Mouse (Mus musculus): Measurements from ENCODE around the gene Psma6.
"Not testable (repeated sequence)": the region's sequence is repeated elsewhere in the genome, so short reads cannot be mapped to it uniquely, and the experiment has no call there.

Gene Psma6

GRCm38 (mm10) chr12:55392733-55393577, 8.9 kb downstream of the Psma6 start:
- in situ Hi-C loops (cut with MseI, MboI): no loop called here

- in situ Hi-C loops (cut with MseI, MboI): not testable (repeated sequence)
Measured at GRCm38 (mm10) chr12:55395601-55396000, 11.6 kb downstream of the Psma6 start.

GRCm38 (mm10) chr12:55396536-55396935, 12.5 kb downstream of the Psma6 start:
- in situ Hi-C loops (cut with MseI, MboI): no loop called here

- in situ Hi-C loops (cut with MseI, MboI): no loop called here
Measured at GRCm38 (mm10) chr12:55397544-55398239, 13.7 kb downstream of the Psma6 start.

- in situ Hi-C loops (cut with MseI, MboI): no loop called here
Measured at GRCm38 (mm10) chr12:55398240-55399127, 14.5 kb downstream of the Psma6 start.

GRCm38 (mm10) chr12:55399128-55399677, 15.2 kb downstream of the Psma6 start:
- in situ Hi-C loops (cut with MseI, MboI): no loop called here

GRCm38 (mm10) chr12:55407888-55408287, 23.9 kb downstream of the Psma6 start:
- in situ Hi-C loops (cut with MseI, MboI): no loop called here

- in situ Hi-C loops (cut with MseI, MboI): no loop called here
Measured at GRCm38 (mm10) chr12:55415255-55415654, 31.2 kb downstream of the Psma6 start.

- in situ Hi-C loops (cut with MseI, MboI): no loop called here
Measured at GRCm38 (mm10) chr12:55415762-55416161, 31.7 kb downstream of the Psma6 start.

- in situ Hi-C loops (cut with MseI, MboI): loop anchor here in 1 of 2 experiments (10.0 kb wide), 1 partner anchor 75 kb away; the partner anchor contains the start of gene Nfkbia
Measured at GRCm38 (mm10) chr12:55420220-55420619, 36.2 kb downstream of the Psma6 start.

- in situ Hi-C loops (cut with MseI, MboI): loop anchor here in 1 of 2 experiments (10.0 kb wide), 1 partner anchor 73 kb away; the partner anchor contains the start of gene Nfkbia
Measured at GRCm38 (mm10) chr12:55422057-55422456, 38.0 kb downstream of the Psma6 start.

- in situ Hi-C loops (cut with MseI, MboI): loop anchor here in 1 of 2 experiments (10.0 kb wide), 1 partner anchor 69 kb away; the partner anchor contains the start of gene Nfkbia
Measured at GRCm38 (mm10) chr12:55426300-55426699, 42.3 kb downstream of the Psma6 start.

- in situ Hi-C loops (cut with MseI, MboI): loop anchor here in 1 of 2 experiments (10.0 kb wide), 1 partner anchor 66 kb away; the partner anchor contains the start of gene Nfkbia
Measured at GRCm38 (mm10) chr12:55429201-55429600, 45.2 kb downstream of the Psma6 start.

GRCm38 (mm10) chr12:55429956-55430355, 45.9 kb downstream of the Psma6 start:
- in situ Hi-C loops (cut with MseI, MboI): loop anchor here in 1 of 2 experiments (10.0 kb wide), 1 partner anchor 65 kb away; the partner anchor contains the start of gene Nfkbia

- in situ Hi-C loops (cut with MseI, MboI): no loop called here
Measured at GRCm38 (mm10) chr12:55432284-55432919, 48.4 kb downstream of the Psma6 start.

- in situ Hi-C loops (cut with MseI, MboI): no loop called here
Measured at GRCm38 (mm10) chr12:55432920-55433284, 48.9 kb downstream of the Psma6 start.

- in situ Hi-C loops (cut with MseI, MboI): no loop called here
Measured at GRCm38 (mm10) chr12:55433802-55434435, 49.9 kb downstream of the Psma6 start.

- in situ Hi-C loops (cut with MseI, MboI): no loop called here
Measured at GRCm38 (mm10) chr12:55435080-55435479, 51.1 kb downstream of the Psma6 start.

GRCm38 (mm10) chr12:55437122-55437826, 53.3 kb downstream of the Psma6 start:
- in situ Hi-C loops (cut with MseI, MboI): no loop called here
